Mouse (Mus musculus) myocyte (in vitro differentiated cells): Measurements from ENCODE around the gene Slfn3. TPM values are rescaled to one million over a fixed set of nuclear protein-coding genes. Genes with fewer than 3 reads are reported as not detected.
"Not testable (repeated sequence)": the region's sequence is repeated elsewhere in the genome, so short reads cannot be mapped to it uniquely, and the experiment has no call there.

ENCODE experiments used
- H3K27me3 ChIP-seq: one replicate; pipeline ENCODE4 v1.6.1; 2011; ENCODE audit not compliant: control insufficient read depth, insufficient read depth, insufficient read length
- H3K36me3 ChIP-seq: one replicate; pipeline ENCODE4 v1.6.1; 2011; ENCODE audit not compliant: control insufficient read depth, insufficient read depth
- H3K4me2 ChIP-seq: one replicate; pipeline ENCODE4 v1.6.1; 2011; ENCODE audit warnings: low read depth, control low read depth
- H3K4me3 ChIP-seq: one replicate; pipeline ENCODE4 v1.5.1; 2011; ENCODE audit warnings: mild to moderate bottlenecking, control low read depth, moderate library complexity
- H3K79me2 ChIP-seq: one replicate; pipeline ENCODE4 v1.6.1; 2011; ENCODE audit not compliant: control insufficient read depth, insufficient read depth
- H3ac ChIP-seq: one replicate; pipeline ENCODE4 v1.6.1; 2011; ENCODE audit not compliant: control insufficient read depth, insufficient read length
- CEBPB ChIP-seq: IDR thresholded peaks from 2 replicates; pipeline ENCODE4 v1.6.1; 2011; ENCODE audit warnings: mild to moderate bottlenecking, moderate library complexity; ENCODE audit not compliant: poor library complexity, insufficient read depth, severe bottlenecking
- E2F4 ChIP-seq: IDR thresholded peaks from one replicate; pipeline ENCODE4 v1.6.1; 2011; ENCODE audit warnings: mild to moderate bottlenecking, control low read depth, moderate library complexity; ENCODE audit not compliant: insufficient read depth
- MAX ChIP-seq: IDR thresholded peaks from one replicate; pipeline ENCODE4 v1.6.1; 2011; ENCODE audit warnings: low read depth, mild to moderate bottlenecking, control low read depth
- MYOD1 ChIP-seq, 3 experiments: IDR thresholded peaks; one replicate each; pipeline ENCODE4 v1.6.1; 2011; ENCODE audit warnings: control low read depth in 2 of 3, low read depth in 2 of 3, mild to moderate bottlenecking in 2 of 3, moderate library complexity in 1 of 3; ENCODE audit not compliant: insufficient read length in 2 of 3, control insufficient read depth in 1 of 3
- MYOG ChIP-seq, 3 experiments: IDR thresholded peaks; one replicate each; pipeline ENCODE4 v1.6.1; 2011; ENCODE audit warnings: control low read depth in 2 of 3, low read depth in 2 of 3, mild to moderate bottlenecking in 2 of 3; ENCODE audit not compliant: insufficient read length in 2 of 3, control insufficient read depth in 1 of 3, insufficient read depth in 1 of 3
- POLR2A ChIP-seq: IDR thresholded peaks from one replicate; pipeline ENCODE4 v1.6.1; 2011; ENCODE audit warnings: low read depth, mild to moderate bottlenecking, control low read depth, moderate library complexity; ENCODE audit not compliant: insufficient read length
- POLR2AphosphoS2 ChIP-seq: IDR thresholded peaks from one replicate; pipeline ENCODE4 v1.6.1; 2011; ENCODE audit warnings: low read depth, control low read depth; ENCODE audit not compliant: insufficient read length
- REST ChIP-seq: IDR thresholded peaks from one replicate; pipeline ENCODE4 v1.6.1; 2011; ENCODE audit warnings: mild to moderate bottlenecking, control low read depth, moderate library complexity; ENCODE audit not compliant: insufficient read depth, insufficient read length
- SRF ChIP-seq: IDR thresholded peaks from one replicate; pipeline ENCODE4 v1.6.1; 2011; ENCODE audit warnings: low read depth; ENCODE audit not compliant: control insufficient read depth, insufficient read length
- TCF12 ChIP-seq: IDR thresholded peaks from one replicate; pipeline ENCODE4 v1.6.1; 2011; ENCODE audit warnings: mild to moderate bottlenecking, control low read depth; ENCODE audit not compliant: poor library complexity, insufficient read depth, severe bottlenecking
- TCF3 ChIP-seq: IDR thresholded peaks from one replicate; pipeline ENCODE4 v1.6.1; 2011; ENCODE audit warnings: low read depth, control low read depth; ENCODE audit not compliant: insufficient read length
- USF1 ChIP-seq: IDR thresholded peaks from one replicate; pipeline ENCODE4 v1.6.1; 2011; ENCODE audit warnings: low read depth, mild to moderate bottlenecking, control low read depth, moderate library complexity
- polyA plus RNA-seq: library from polyadenylated mRNA; unstranded; fragments of >200 nt; fragmentation: generic; extraction: Trizol; gene quantifications from one replicate; pipeline ENCODE4 v1.2.1, GENCODE M21; 2012; ENCODE audit warnings: missing spikeins

Slfn3 gene
- polyA plus RNA-seq, 1 experiment: 1.1 TPM

DNA sequence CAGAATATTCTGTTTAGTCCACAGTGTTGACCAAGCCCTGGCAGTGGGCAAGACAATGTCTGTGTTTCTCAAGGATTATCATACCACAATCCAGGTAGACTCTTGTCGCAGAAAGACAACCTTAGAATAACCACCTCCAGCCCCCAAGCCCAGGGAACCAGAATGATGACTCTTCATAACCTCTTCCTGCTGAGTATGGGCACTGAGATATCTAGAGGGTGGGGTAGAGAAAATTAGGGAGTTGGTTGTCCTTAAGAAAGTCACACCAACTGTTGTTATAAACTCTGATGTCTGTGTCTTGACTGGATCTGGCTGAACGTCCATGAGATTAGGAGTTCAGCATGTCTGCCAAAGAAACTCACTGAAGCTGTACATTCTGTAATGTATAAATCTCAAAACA is 47.3 kb downstream of the Slfn3 start:
- Histone ChIP-seq H3K79me2 (no peaks in the 10 kb centered on the region), H3K4me2 (no peak overlapping the region), H3K27me3 (no peaks in the 10 kb centered on the region), H3K4me3 (no peak overlapping the region), H3ac (no peak overlapping the region), H3K36me3 (no peaks in the 10 kb centered on the region)
- TF ChIP-seq USF1: no peak
- TF ChIP-seq TCF3: no peak
- TF ChIP-seq TCF12: no peak
- TF ChIP-seq POLR2AphosphoS2: no peak

DNA sequence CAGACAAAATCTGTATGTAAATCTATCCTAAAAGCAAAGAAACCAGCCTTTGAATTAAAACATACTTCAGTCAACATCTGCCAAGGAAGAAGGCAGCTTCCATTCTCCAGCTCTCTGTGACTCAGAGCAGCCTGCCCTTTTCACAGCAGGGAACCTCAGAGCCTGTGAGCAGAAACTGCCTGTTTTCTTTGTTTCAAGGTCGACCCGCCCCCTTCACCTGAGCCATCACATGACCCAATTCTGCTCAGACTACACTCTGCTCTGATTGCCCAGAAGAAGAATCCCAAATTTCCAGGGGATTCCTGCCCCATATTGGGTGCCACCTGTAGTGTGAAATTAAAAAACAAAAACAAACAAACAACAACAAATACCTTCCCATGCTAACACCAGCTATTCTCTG is 48.7 kb downstream of the Slfn3 start:
- Histone ChIP-seq H3K79me2 (no peaks in the 10 kb centered on the region), H3K4me2 (no peak overlapping the region), H3ac (no peak overlapping the region), H3K27me3 (no peaks in the 10 kb centered on the region), H3K4me3 (no peak overlapping the region), H3K36me3 (no peaks in the 10 kb centered on the region)
- TF ChIP-seq MAX: no peak
- TF ChIP-seq POLR2A: no peak
- no peak for TF ChIP-seq MYOG (IDR thresholded peaks at IDR 0.05; ENCODE audit: control insufficient read depth in 1 of 3, insufficient read depth in 1 of 3, insufficient read length in 2 of 3, low read depth in 2 of 3)
- no peak for TF ChIP-seq E2F4
- TF ChIP-seq USF1: no peak
- no peak for TF ChIP-seq REST
- TF ChIP-seq CEBPB: no peak
- TF ChIP-seq TCF3: no peak
- TF ChIP-seq SRF: no peak
- no peak for TF ChIP-seq MYOD1 (IDR thresholded peaks at IDR 0.05; ENCODE audit: control insufficient read depth in 1 of 3, insufficient read length in 2 of 3, low read depth in 2 of 3)
- TF ChIP-seq TCF12: no peak
- no peak for TF ChIP-seq POLR2AphosphoS2

DNA sequence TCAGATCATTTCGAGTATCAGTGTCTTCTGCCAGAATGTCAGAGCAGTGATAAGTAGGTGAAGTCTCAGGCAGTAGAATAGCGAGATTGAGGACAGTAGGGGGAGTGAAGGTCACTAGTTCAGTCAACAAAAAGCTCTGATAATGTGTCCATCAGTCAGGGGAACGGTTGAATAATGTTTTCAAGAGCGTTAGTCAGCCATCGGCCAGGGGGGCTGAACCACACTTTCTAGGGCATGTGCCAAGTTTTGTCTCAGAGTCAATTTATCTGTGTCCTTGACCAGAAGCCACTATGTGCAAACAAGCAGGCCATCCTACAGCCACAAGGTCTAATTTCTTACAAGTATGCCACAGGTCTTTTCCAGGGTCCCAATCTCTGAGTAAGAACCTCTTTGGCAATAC is 66.1 kb downstream of the Slfn3 start:
- not testable (repeated sequence) for H3ac ChIP-seq, H3K4me3 ChIP-seq, H3K4me2 ChIP-seq, H3K79me2 ChIP-seq, H3K36me3 ChIP-seq
- peaks cover 23% of the 10 kb centered on the region for H3K27me3 ChIP-seq

DNA sequence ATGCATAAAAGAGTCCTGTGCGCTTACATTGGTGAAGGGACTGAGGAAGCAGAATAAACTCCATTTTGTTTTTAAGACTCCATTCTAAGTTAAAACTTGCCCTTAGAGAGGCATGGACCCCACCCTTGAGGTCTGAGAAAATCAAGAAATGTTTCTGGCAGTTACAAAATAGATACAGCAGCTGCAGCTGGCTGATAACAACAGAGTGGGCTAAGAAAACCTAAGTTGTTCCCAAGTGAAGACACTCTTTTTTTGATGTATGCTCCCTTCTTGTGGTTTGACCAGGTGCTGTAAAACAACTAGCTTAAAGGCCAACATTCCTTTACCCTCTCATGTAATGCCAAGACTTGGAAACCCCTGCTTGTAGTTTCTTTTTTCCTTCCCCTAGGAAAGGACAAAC is 71.5 kb downstream of the Slfn3 start:
- Histone ChIP-seq H3K27me3 (peaks cover 17% of the 10 kb centered on the region), H3K4me3 (no peak overlapping the region), H3K79me2 (no peaks in the 10 kb centered on the region)

DNA sequence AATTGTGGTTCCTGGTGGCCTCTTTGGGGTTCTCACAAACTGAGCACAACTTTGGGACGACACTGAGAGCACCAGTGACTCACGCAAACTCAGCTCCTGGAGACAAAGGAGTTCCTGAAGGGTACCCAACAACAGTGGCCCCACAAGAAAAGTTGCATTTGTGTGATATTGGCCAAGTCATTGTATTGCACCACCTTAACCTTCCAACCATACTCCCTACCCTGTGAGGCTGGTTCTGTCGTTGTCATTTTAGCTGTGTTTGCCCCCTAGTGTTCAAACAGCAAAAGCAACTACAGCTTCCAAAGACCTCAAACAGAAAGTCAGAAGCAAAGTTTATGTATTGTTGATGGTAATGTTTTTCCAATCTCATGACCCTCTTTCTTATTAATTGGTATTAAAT is 72.0 kb downstream of the Slfn3 start:
- no peaks in the 10 kb centered on the region for H3K79me2 ChIP-seq
- TF ChIP-seq POLR2AphosphoS2 (no peak), POLR2A (no peak), TCF3 (no peak), MYOD1 (IDR thresholded peaks at IDR 0.05; ENCODE audit: control insufficient read depth in 1 of 3, insufficient read length in 2 of 3, low read depth in 2 of 3) (no peak), TCF12 (no peak), USF1 (no peak), CEBPB (no peak), REST (no peak), MAX (no peak), MYOG (IDR thresholded peaks at IDR 0.05; ENCODE audit: control insufficient read depth in 1 of 3, insufficient read depth in 1 of 3, insufficient read length in 2 of 3, low read depth in 2 of 3) (no peak), E2F4 (no peak), SRF (no peak)
- H3ac ChIP-seq: no peak overlapping the region
- H3K36me3 ChIP-seq: no peaks in the 10 kb centered on the region
- no peak overlapping the region for H3K4me2 ChIP-seq
- H3K27me3 ChIP-seq: peaks cover 17% of the 10 kb centered on the region
- H3K4me3 ChIP-seq: no peak overlapping the region

More for the DNA sequence above, 71.5 kb downstream of the Slfn3 start:
- TF ChIP-seq POLR2AphosphoS2 (no peak), SRF (no peak), MAX (no peak), E2F4 (no peak), CEBPB (no peak), TCF3 (no peak)
- H3K4me2 ChIP-seq: no peak overlapping the region
- no peak overlapping the region for H3ac ChIP-seq
- H3K36me3 ChIP-seq: no peaks in the 10 kb centered on the region

Other genes with a start within 250 kb of the Slfn3 start
- 0.11 TPM for gene Slfn5, start 240.0 kb upstream of the Slfn3 start, polyA plus RNA-seq
- gene Slfn9, start 199.5 kb upstream of the Slfn3 start, polyA plus RNA-seq: 0.22 TPM
- gene Slfn8, start 170.5 kb upstream of the Slfn3 start, polyA plus RNA-seq: not detected
- gene Slfn2, start 126.2 kb upstream of the Slfn3 start, polyA plus RNA-seq: 0.11 TPM
- not detected for gene Slfn1, start 74.5 kb upstream of the Slfn3 start, polyA plus RNA-seq
- gene Slfn4, start 16.1 kb upstream of the Slfn3 start, polyA plus RNA-seq: 0.02 TPM
- 0.01 TPM for gene Slfn14, start 95.4 kb downstream of the Slfn3 start, polyA plus RNA-seq
- 64.7 TPM for gene Ap2b1, start 107.7 kb downstream of the Slfn3 start, polyA plus RNA-seq
- 8.7 TPM for gene Pex12, start 111.3 kb downstream of the Slfn3 start, polyA plus RNA-seq
- 0.36 TPM for gene Rasl10b, start 217.8 kb downstream of the Slfn3 start, polyA plus RNA-seq
- gene Gas2l2, start 238.1 kb downstream of the Slfn3 start, polyA plus RNA-seq: not detected
- 12.0 TPM for gene 1700020L24Rik, start 246.3 kb downstream of the Slfn3 start, polyA plus RNA-seq